Mouse (Mus musculus) thymus, adult 2 months (tissue): ENCODE measurements around the gene Olfr657.

Experiments used
- CTCF ChIP-seq: fragments of 200-500 bp; IDR thresholded peaks from 2 replicates; pipeline ENCODE4 v1.5.1; 2012; ENCODE audit warnings: mild to moderate bottlenecking, control low read depth, low read length, moderate library complexity, borderline replicate concordance; ENCODE audit not compliant: control insufficient read depth, poor library complexity, insufficient read depth; ENCODE audit errors: extremely low read depth
- POLR2A ChIP-seq: fragments of 200-500 bp; IDR thresholded peaks from 2 replicates; pipeline ENCODE4 v1.6.1; 2012; ENCODE audit warnings: mild to moderate bottlenecking, low read length, control low read depth, moderate library complexity; ENCODE audit not compliant: control insufficient read depth, poor library complexity, insufficient read depth; ENCODE audit errors: extremely low read depth

DNA sequence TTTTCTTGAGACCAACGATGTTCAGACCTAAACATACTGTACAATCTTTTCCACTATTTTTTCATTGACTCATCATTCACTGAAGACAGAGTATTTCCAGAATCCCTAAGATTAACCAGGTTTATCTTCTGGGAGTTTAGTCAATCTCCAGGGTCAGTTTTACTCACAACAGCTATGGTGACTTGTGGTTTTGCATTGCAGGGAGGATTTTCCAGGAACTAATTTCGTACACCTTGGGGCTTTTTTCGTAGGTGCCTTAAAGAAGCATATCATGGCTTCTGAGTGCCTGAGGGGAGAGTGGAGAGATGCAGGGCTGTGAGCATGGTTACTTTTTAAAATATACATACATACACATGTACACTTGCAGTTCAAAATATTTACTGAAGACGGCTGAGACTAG, 37.9 kb upstream of the Olfr657 start, which contains the start of gene Olfr654:
- TF ChIP-seq POLR2A (no peak), CTCF (no peak)
